Mouse (Mus musculus) CH12.LX (cell line): ENCODE measurements at regions not wholly inside any gene's neighbourhood (a gene's known extent, or its start where the extent isn't known, plus 50 kb on each side); places are given as distances from the start of the nearest gene placed in this dataset.

Experiments used
- DNase-seq: peaks from one replicate; pipeline ENCODE4 v3.0.0-alpha.2; 2013; ENCODE audit errors: extremely low read depth
- H3K27ac ChIP-seq: 2 replicates; pipeline ENCODE4 v1.5.1; 2012; ENCODE audit warnings: low read depth, mild to moderate bottlenecking, control low read depth, moderate library complexity; ENCODE audit not compliant: insufficient read depth
- H3K27me3 ChIP-seq: replicated peaks from 2 replicates; pipeline ENCODE3; 2012; ENCODE audit warnings: inconsistent platforms
- H3K36me3 ChIP-seq, 2 experiments: replicated peaks in 1 of 2; 2 replicates each; pipeline versions ENCODE3 to v1.6.1; 2012; ENCODE audit warnings: inconsistent platforms in 1 of 2, low read length in 1 of 2, mild to moderate bottlenecking in 1 of 2, mixed read lengths in 1 of 2, moderate library complexity in 1 of 2; ENCODE audit not compliant: control insufficient read depth in 1 of 2, insufficient read depth in 1 of 2
- H3K4me1 ChIP-seq, 2 experiments: 2 replicates each; pipeline ENCODE4 v1.6.1; 2012; ENCODE audit warnings: inconsistent platforms in 1 of 2, moderate library complexity in 1 of 2; ENCODE audit not compliant: insufficient read depth in 2 of 2, control insufficient read depth in 1 of 2
- H3K4me2 ChIP-seq: 2 replicates; pipeline ENCODE4 v1.6.1; 2012; ENCODE audit warnings: low read depth, mild to moderate bottlenecking, control low read depth; ENCODE audit not compliant: poor library complexity, insufficient read depth, severe bottlenecking
- H3K4me3 ChIP-seq, 3 experiments: fragments of 150-350 bp in 1 of 3; sonication (generic) in 1 of 3; replicated peaks in 1 of 3; 2 replicates each; pipeline versions ENCODE3 to v1.5.1; 2011 to 2012; ENCODE audit warnings: low read depth in 2 of 3, low read length in 2 of 3, mild to moderate bottlenecking in 2 of 3, moderate library complexity in 2 of 3, control low read depth in 1 of 3, improper control_type of control experiment in 1 of 3, inconsistent platforms in 1 of 3, mixed read lengths in 1 of 3; ENCODE audit not compliant: poor library complexity in 1 of 3
- H3K79me2 ChIP-seq: replicated peaks from 2 replicates; pipeline ENCODE4 v1.6.1; 2012; ENCODE audit warnings: mild to moderate bottlenecking, moderate library complexity; ENCODE audit not compliant: control insufficient read depth, poor library complexity, insufficient read depth, severe bottlenecking; ENCODE audit errors: extremely low read depth
- H3K9ac ChIP-seq: 2 replicates; pipeline ENCODE4 v1.6.1; 2012; ENCODE audit warnings: low read depth, mild to moderate bottlenecking, control low read depth, moderate library complexity; ENCODE audit not compliant: insufficient read depth
- H3K9me3 ChIP-seq: replicated peaks from 2 replicates; pipeline ENCODE3; 2012; ENCODE audit warnings: low read length, inconsistent platforms, mixed read lengths
- BHLHE40 ChIP-seq: IDR thresholded peaks from 2 replicates; pipeline ENCODE4 v1.6.1; 2011; ENCODE audit warnings: mild to moderate bottlenecking, low read depth, low read length, improper control_type of control experiment
- CHD1 ChIP-seq: IDR thresholded peaks from 2 replicates; pipeline ENCODE4 v1.6.1; 2012; ENCODE audit warnings: low read depth, low read length, improper control_type of control experiment, inconsistent platforms
- CHD2 ChIP-seq: IDR thresholded peaks from 2 replicates; pipeline ENCODE4 v1.6.1; 2011; ENCODE audit warnings: low read length, improper control_type of control experiment
- CTCF ChIP-seq, 2 experiments: IDR thresholded peaks in 1 of 2; conservative IDR thresholded peaks in 1 of 2; 2 replicates each; pipeline ENCODE4 v1.5.1; 2011 to 2012; ENCODE audit warnings: low read depth in 2 of 2, low read length in 2 of 2, improper control_type of control experiment in 1 of 2, inconsistent platforms in 1 of 2, mild to moderate bottlenecking in 1 of 2, moderate library complexity in 1 of 2
- E2F4 ChIP-seq: IDR thresholded peaks from 2 replicates; pipeline ENCODE4 v1.6.1; 2011; ENCODE audit warnings: low read depth, low read length, improper control_type of control experiment; ENCODE audit not compliant: insufficient replicate concordance
- ELF1 ChIP-seq: IDR thresholded peaks from 2 replicates; pipeline ENCODE4 v1.6.1; 2014; ENCODE audit warnings: low read depth, mild to moderate bottlenecking, inconsistent platforms, low read length, improper control_type of control experiment
- ETS1 ChIP-seq: conservative IDR thresholded peaks from 2 replicates; pipeline ENCODE4 v1.6.1; 2012; ENCODE audit warnings: low read depth, mild to moderate bottlenecking, inconsistent platforms, low read length, improper control_type of control experiment, moderate library complexity
- GABPA ChIP-seq: IDR thresholded peaks from 2 replicates; pipeline ENCODE4 v1.6.1; 2012; ENCODE audit warnings: low read depth, low read length, improper control_type of control experiment, inconsistent platforms; ENCODE audit not compliant: insufficient replicate concordance
- HCFC1 ChIP-seq: IDR thresholded peaks from 2 replicates; pipeline ENCODE4 v1.6.1; 2012; ENCODE audit warnings: low read depth, mild to moderate bottlenecking, inconsistent platforms, low read length, improper control_type of control experiment
- IRF4 ChIP-seq: IDR thresholded peaks from 2 replicates; pipeline ENCODE4 v1.6.1; 2014; ENCODE audit warnings: low read depth, mild to moderate bottlenecking, inconsistent platforms, low read length, improper control_type of control experiment
- KAT2A ChIP-seq: IDR thresholded peaks from 2 replicates; pipeline ENCODE4 v1.6.1; 2012; ENCODE audit warnings: low read length, improper control_type of control experiment, inconsistent platforms; ENCODE audit not compliant: insufficient replicate concordance
- MAFK ChIP-seq: IDR thresholded peaks from 2 replicates; pipeline ENCODE4 v1.6.1; 2011; ENCODE audit warnings: low read length, improper control_type of control experiment; ENCODE audit not compliant: insufficient replicate concordance
- MAX ChIP-seq: IDR thresholded peaks from 2 replicates; pipeline ENCODE4 v1.6.1; 2011; ENCODE audit warnings: low read length, improper control_type of control experiment
- MAZ ChIP-seq: IDR thresholded peaks from 2 replicates; pipeline ENCODE4 v1.6.1; 2012; ENCODE audit warnings: low read depth, mild to moderate bottlenecking, inconsistent platforms, low read length, improper control_type of control experiment, moderate library complexity
- MEF2A ChIP-seq: IDR thresholded peaks from 2 replicates; pipeline ENCODE4 v1.6.1; 2014; ENCODE audit warnings: low read depth, mild to moderate bottlenecking, inconsistent platforms, low read length, improper control_type of control experiment, borderline replicate concordance
- MXI1 ChIP-seq: IDR thresholded peaks from 2 replicates; pipeline ENCODE4 v1.6.1; 2011; ENCODE audit warnings: mild to moderate bottlenecking, low read depth, low read length, improper control_type of control experiment
- NRF1 ChIP-seq: IDR thresholded peaks from 2 replicates; pipeline ENCODE4 v1.6.1; 2014; ENCODE audit warnings: low read depth, mild to moderate bottlenecking, inconsistent platforms, low read length, improper control_type of control experiment, moderate library complexity
- PAX5 ChIP-seq: IDR thresholded peaks from 2 replicates; pipeline ENCODE4 v1.6.1; 2012; ENCODE audit warnings: low read length, inconsistent platforms, mixed read lengths
- POLR2A ChIP-seq: IDR thresholded peaks from 2 replicates; pipeline ENCODE4 v1.6.1; 2011; ENCODE audit warnings: low read depth, mild to moderate bottlenecking, improper control_type of control experiment, low read length
- SMC3 ChIP-seq: IDR thresholded peaks from 2 replicates; pipeline ENCODE4 v1.6.1; 2011; ENCODE audit warnings: low read depth, low read length, improper control_type of control experiment
- UBTF ChIP-seq: IDR thresholded peaks from 2 replicates; pipeline ENCODE4 v1.6.1; 2012; ENCODE audit warnings: low read depth, mild to moderate bottlenecking, inconsistent platforms, low read length, improper control_type of control experiment, moderate library complexity
- USF1 ChIP-seq: IDR thresholded peaks from 2 replicates; pipeline ENCODE4 v1.6.1; 2014; ENCODE audit warnings: low read depth, mild to moderate bottlenecking, inconsistent platforms, low read length, improper control_type of control experiment
- USF2 ChIP-seq: conservative IDR thresholded peaks from 2 replicates; pipeline ENCODE4 v1.6.1; 2011; ENCODE audit warnings: low read depth, low read length, improper control_type of control experiment
- ZKSCAN1 ChIP-seq: IDR thresholded peaks from 2 replicates; pipeline ENCODE4 v1.6.1; 2012; ENCODE audit warnings: low read depth, inconsistent platforms, low read length, improper control_type of control experiment, borderline replicate concordance
- ZMIZ1 ChIP-seq: IDR thresholded peaks from 2 replicates; pipeline ENCODE4 v1.6.1; 2012; ENCODE audit warnings: low read depth, mild to moderate bottlenecking, inconsistent platforms, low read length, improper control_type of control experiment
- dilution Hi-C: fragments of 300-500 bp; cut with MboI; formaldehyde crosslinking; loops from 2 replicates; pipeline ENCODE4 v1.14.3; 2020; ENCODE audit warnings: low sequenced_read_pairs; ENCODE audit not compliant: extremely low pct_unique_long_range_greater_than_20kb, extremely low pct_ligation_motif_present
- in situ Hi-C: fragments of 300-500 bp; cut with MboI; formaldehyde crosslinking; loops from 3 replicates; pipeline ENCODE4 v1.14.3; 2019; ENCODE audit warnings: low sequenced_read_pairs, low pct_ligation_motif_present, low pct_unique_long_range_greater_than_20kb, mixed read lengths

- dilution Hi-C loops, result no loop called here
These were observed 140.8 kb downstream of the Thbs2 start for GRCm38 (mm10) chr17:14553195-14553594.

GRCm38 (mm10) chr17:14552081-14552480 lies 142.0 kb downstream of the Thbs2 start:
- Histone ChIP-seq H3K9me3 (peaks cover 3% of the 10 kb centered on the region), H3K4me2 (no peak overlapping the region), H3K4me3 (no peak overlapping the region), H3K4me1 (no peaks in the 10 kb centered on the region), H3K27ac (no peak overlapping the region), H3K79me2 (no peaks in the 10 kb centered on the region), H3K9ac (no peak overlapping the region), H3K36me3 (no peaks in the 10 kb centered on the region), H3K27me3 (no peaks in the 10 kb centered on the region)
- in situ Hi-C loops (no loop called here), dilution Hi-C loops (no loop called here)
- no peak for TF ChIP-seq ZMIZ1
- no peak for TF ChIP-seq MEF2A
- no peak for TF ChIP-seq ZKSCAN1
- TF ChIP-seq KAT2A, result no peak
- no peak for TF ChIP-seq MAFK
- TF ChIP-seq POLR2A, result no peak
- no peak for TF ChIP-seq E2F4
- no peak for TF ChIP-seq PAX5
- no peak for TF ChIP-seq NRF1
- TF ChIP-seq GABPA, result no peak
- no peak for TF ChIP-seq MXI1
- TF ChIP-seq IRF4, result no peak
- TF ChIP-seq HCFC1, result no peak
- TF ChIP-seq ETS1, result no peak
- no peak for TF ChIP-seq CHD1
- TF ChIP-seq USF1, result no peak
- no peak for TF ChIP-seq CHD2
- TF ChIP-seq MAX, result no peak
- DNase-seq, result no peak

More at GRCm38 (mm10) chr17:14553195-14553594, 140.8 kb downstream of the Thbs2 start:
- Histone ChIP-seq H3K36me3 (no peaks in the 10 kb centered on the region), H3K4me1 (no peaks in the 10 kb centered on the region), H3K9me3 (no peaks in the 10 kb centered on the region), H3K4me2 (no peak overlapping the region), H3K79me2 (no peaks in the 10 kb centered on the region), H3K4me3 (no peak overlapping the region), H3K27me3 (no peaks in the 10 kb centered on the region), H3K9ac (no peak overlapping the region), H3K27ac (no peak overlapping the region)
- no peak for TF ChIP-seq POLR2A
- no peak for TF ChIP-seq CHD2
- TF ChIP-seq ELF1, result no peak
- TF ChIP-seq HCFC1, result no peak
- TF ChIP-seq BHLHE40, result no peak
- TF ChIP-seq USF2, result no peak
- no peak for TF ChIP-seq ETS1
- no peak for TF ChIP-seq MAX
- TF ChIP-seq SMC3, result no peak
- no peak for TF ChIP-seq KAT2A
- no peak for TF ChIP-seq MAZ
- no peak for TF ChIP-seq CTCF (conservative IDR thresholded peaks at IDR 0.05 in 1 of 2, IDR thresholded peaks at IDR 0.05 in 1 of 2; ENCODE audit: low read depth in 2 of 2, low read length in 2 of 2)
- TF ChIP-seq UBTF, result no peak
- no peak for DNase-seq
- in situ Hi-C loops, result no loop called here
